Mouse (Mus musculus): Measurements from ENCODE around the gene Cabin1. TPM values are rescaled to one million over a fixed set of nuclear protein-coding genes. Genes with fewer than 3 reads are reported as not detected.

Gene Cabin1
- total and polyA plus RNA-seq, 3 experiments: 27.2 to 115 (median 54.9) TPM

DNA sequence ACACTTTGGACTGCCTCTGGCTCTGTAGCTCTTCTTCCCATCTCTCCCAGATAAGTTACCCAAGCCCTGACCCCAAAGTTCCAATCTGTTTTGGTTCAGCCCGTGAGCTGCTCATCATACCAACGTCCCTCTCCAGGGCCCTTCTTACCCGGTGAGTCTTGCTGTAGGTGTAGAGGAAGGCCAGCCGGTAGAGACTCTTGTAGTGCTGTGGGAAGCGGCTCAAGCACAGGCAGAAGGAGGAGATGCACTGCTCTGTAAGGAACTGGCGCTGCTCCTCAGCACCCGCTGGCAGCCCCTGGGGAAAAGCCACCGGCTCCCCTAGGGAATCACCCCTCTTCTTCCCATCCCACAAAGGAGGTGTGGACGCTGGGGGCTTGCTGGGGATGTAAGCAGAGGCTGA lies 69.6 kb downstream of the Cabin1 start:
- Histone ChIP-seq H3K9ac (ENCODE audit: control insufficient read depth, low read depth, low read length, poor library complexity, severe bottlenecking) (no peak overlapping the region), H3K27me3 (ENCODE audit: control insufficient read depth in 1 of 2, insufficient read depth in 2 of 2, low read length in 2 of 2) (no peaks in the 10 kb centered on the region), H3K4me1 (ENCODE audit: control insufficient read depth in 1 of 2, insufficient read depth in 2 of 2, low read length in 2 of 2) (peaks cover 12 to 28% of the 10 kb centered on the region in 2 experiments), H3K4me3 (ENCODE audit: control insufficient read depth in 1 of 2, insufficient read depth in 1 of 2, low read depth in 2 of 2, low read length in 2 of 2) (no peak overlapping the region), H3K27ac (ENCODE audit: control insufficient read depth, low read depth, low read length) (no peak overlapping the region), H3K36me3 (ENCODE audit: control insufficient read depth in 1 of 2, insufficient read depth in 2 of 2, low read length in 2 of 2) (peaks cover 13 to 25% of the 10 kb centered on the region in 2 experiments), H3K79me2 (ENCODE audit: control insufficient read depth, insufficient read depth, low read length, poor library complexity) (no peaks in the 10 kb centered on the region), H3K9me3 (replicated peaks; ENCODE audit: insufficient read depth, low read length) (no peaks in the 10 kb centered on the region)
- TF ChIP-seq HCFC1 (IDR thresholded peaks at IDR 0.05; ENCODE audit: low read depth, low read length) (no peak), POLR2AphosphoS5 (IDR thresholded peaks at IDR 0.05; ENCODE audit: borderline replicate concordance, low read depth, low read length) (no peak), POLR2A (IDR thresholded peaks at IDR 0.05; ENCODE audit: control insufficient read depth in 1 of 2, insufficient read depth in 1 of 2, low read depth in 1 of 2, low read length in 2 of 2, poor library complexity in 1 of 2) (no peak), GABPA (IDR thresholded peaks at IDR 0.05; ENCODE audit: low read depth, low read length) (no peak), NRF1 (IDR thresholded peaks at IDR 0.05; ENCODE audit: insufficient read depth, low read depth, low read length, poor library complexity, severe bottlenecking) (no peak), CHD1 (IDR thresholded peaks at IDR 0.05; ENCODE audit: low read depth, low read length) (no peak), KAT2A (conservative IDR thresholded peaks at IDR 0.05; ENCODE audit: low read depth, low read length) (no peak), ZNF384 (IDR thresholded peaks at IDR 0.05; ENCODE audit: low read depth, low read length) (no peak), MYB (IDR thresholded peaks at IDR 0.05; ENCODE audit: low read depth, low read length) (no peak), ELF1 (IDR thresholded peaks at IDR 0.05; ENCODE audit: low read depth, low read length) (no peak), BHLHE40 (IDR thresholded peaks at IDR 0.05; ENCODE audit: borderline replicate concordance, low read depth, low read length) (no peak), EP300 (IDR thresholded peaks at IDR 0.05; ENCODE audit: low read depth in 1 of 2, low read length in 2 of 2) (no peak), JUND (IDR thresholded peaks at IDR 0.05; ENCODE audit: low read depth, low read length) (no peak), ETS1 (IDR thresholded peaks at IDR 0.05; ENCODE audit: low read depth, low read length) (no peak)
- DNase-seq (ENCODE audit: low read depth, low spot score): no peak

DNA sequence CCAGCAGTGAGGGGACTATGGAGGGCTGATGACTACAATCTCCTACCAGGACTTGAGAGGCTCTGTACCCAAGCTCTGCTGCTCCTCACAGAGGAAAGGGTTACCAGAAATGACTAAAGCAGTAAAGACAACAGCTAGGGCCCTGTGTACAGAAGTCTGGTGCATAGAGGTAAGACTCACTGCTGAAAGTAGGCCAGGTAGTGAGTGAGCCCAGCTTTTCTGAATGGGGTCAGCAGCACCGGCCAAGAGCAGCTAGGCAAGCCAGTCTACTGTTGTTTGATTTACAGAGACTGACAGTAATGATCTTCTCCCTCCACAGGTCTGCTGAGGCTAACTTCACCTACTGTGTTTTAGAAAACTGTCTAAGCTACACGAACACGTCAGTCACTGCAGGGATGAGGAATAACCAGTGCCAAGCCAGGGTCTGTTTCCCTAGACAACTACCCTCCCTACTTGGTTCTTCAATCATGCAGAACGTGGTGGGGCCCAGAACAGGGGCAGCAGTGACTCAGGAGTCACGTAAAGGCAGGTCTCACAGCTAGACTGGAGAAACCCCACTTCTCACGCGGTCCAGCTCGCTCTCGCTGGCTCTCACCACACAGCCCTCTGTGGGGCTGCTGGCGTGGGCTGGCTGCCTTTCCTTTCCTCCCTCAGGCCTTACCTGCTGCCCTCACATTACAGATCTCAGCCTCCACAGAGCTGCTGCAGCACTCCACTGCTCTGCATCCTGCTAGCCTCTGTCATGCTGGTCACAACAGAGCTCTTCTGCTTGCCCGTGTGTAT lies 70.5 kb downstream of the Cabin1 start:
- no peaks in the 10 kb centered on the region for H3K9me3 ChIP-seq (replicated peaks; ENCODE audit: insufficient read depth, low read length)
- no peak for DNase-seq (ENCODE audit: low read depth, low spot score)
- H3K36me3 ChIP-seq (ENCODE audit: control insufficient read depth in 1 of 2, insufficient read depth in 2 of 2, low read length in 2 of 2): peaks cover 13 to 23% of the 10 kb centered on the region in 2 experiments
- H3K27me3 ChIP-seq (ENCODE audit: control insufficient read depth in 1 of 2, insufficient read depth in 2 of 2, low read length in 2 of 2): no peaks in the 10 kb centered on the region
- TF ChIP-seq UBTF (IDR thresholded peaks at IDR 0.05; ENCODE audit: borderline replicate concordance, insufficient read depth, low read depth, low read length) (no peak), CTCF (IDR thresholded peaks at IDR 0.05 in 2 of 3, conservative IDR thresholded peaks at IDR 0.05 in 1 of 3; ENCODE audit: control insufficient read depth in 1 of 3, insufficient read depth in 1 of 3, low read depth in 2 of 3, low read length in 3 of 3, poor library complexity in 1 of 3, severe bottlenecking in 1 of 3) (no peak), ZMIZ1 (IDR thresholded peaks at IDR 0.05; ENCODE audit: low read depth, low read length) (no peak), MXI1 (IDR thresholded peaks at IDR 0.05; ENCODE audit: low read depth, low read length) (no peak), CHD2 (IDR thresholded peaks at IDR 0.05; ENCODE audit: low read length) (no peak), ZKSCAN1 (IDR thresholded peaks at IDR 0.05; ENCODE audit: low read depth, low read length) (no peak), TCF12 (IDR thresholded peaks at IDR 0.05; ENCODE audit: low read depth, low read length) (no peak), MAX (IDR thresholded peaks at IDR 0.05; ENCODE audit: low read length) (no peak), SMC3 (IDR thresholded peaks at IDR 0.05; ENCODE audit: low read depth, low read length) (no peak)
- peaks cover 12 to 25% of the 10 kb centered on the region in 2 experiments for H3K4me1 ChIP-seq (ENCODE audit: control insufficient read depth in 1 of 2, insufficient read depth in 2 of 2, low read length in 2 of 2)
- H3K27ac ChIP-seq (ENCODE audit: control insufficient read depth, low read depth, low read length): no peak overlapping the region
- no peak overlapping the region for H3K4me3 ChIP-seq (ENCODE audit: control insufficient read depth in 1 of 2, insufficient read depth in 1 of 2, low read depth in 2 of 2, low read length in 2 of 2)
- no peak overlapping the region for H3K9ac ChIP-seq (ENCODE audit: control insufficient read depth, low read depth, low read length, poor library complexity, severe bottlenecking)
- no peaks in the 10 kb centered on the region for H3K79me2 ChIP-seq (ENCODE audit: control insufficient read depth, insufficient read depth, low read length, poor library complexity)
